Mouse (Mus musculus): ENCODE measurements around the gene Scrn3. TPM values are rescaled to one million over a fixed set of nuclear protein-coding genes. Genes with fewer than 3 reads are reported as not detected.

Scrn3 gene
- polyA plus RNA-seq, 1 experiment from 2014 or later = 11.7 TPM

- Histone ChIP-seq H3K4me3 (ENCODE audit: low read depth, low read length) (no peak overlapping the region), H3K27me3 (ENCODE audit: control insufficient read depth, insufficient read depth, low read length) (no peaks in the 10 kb centered on the region), H3K4me1 (ENCODE audit: control insufficient read depth, insufficient read depth, low read length) (no peaks in the 10 kb centered on the region), H3K36me3 (ENCODE audit: control insufficient read depth, insufficient read depth, low read length) (0 out of 2 replicates have a peak, but pooled peaks cover 2% of the 10 kb centered on the region), H3K4me2 (no peak overlapping the region), H3K9ac (ENCODE audit: low read length) (no peak overlapping the region), H3K9me3 (ENCODE audit: control insufficient read depth, low read length) (no peaks in the 10 kb centered on the region), H3K27ac (ENCODE audit: low read depth, low read length) (no peak overlapping the region)
- DNase-seq (ENCODE audit: low spot score, missing footprints) (no peak), ATAC-seq (ENCODE audit: low FRiP score) (no peak)
- 97% methylated on average over 1 of the region's 1 CpGs for WGBS
Measured at GRCm38 (mm10) chr2:73301979-73302378, 10.4 kb upstream of the Scrn3 start.

DNA sequence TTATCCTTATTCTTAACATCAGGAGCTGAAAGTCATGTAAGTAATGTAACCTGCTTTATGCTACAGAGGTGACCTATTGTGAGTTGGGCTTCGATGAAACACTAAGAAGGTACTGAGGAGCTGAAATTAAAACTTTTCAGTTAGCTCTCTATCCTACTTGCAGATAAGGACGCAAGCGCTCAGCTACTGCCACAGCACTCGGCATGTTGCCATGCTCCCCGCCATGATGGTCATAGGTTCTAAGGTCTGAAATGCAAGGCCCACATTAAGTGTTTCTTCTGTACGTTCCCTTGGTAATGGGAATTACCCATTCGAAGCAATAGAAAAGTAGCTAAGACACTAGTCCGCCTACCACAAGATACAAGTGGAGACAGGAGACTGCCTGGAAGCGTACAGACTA, 9.7 kb upstream of the Scrn3 start:
- ATAC-seq (ENCODE audit: low FRiP score) (no peak), DNase-seq (ENCODE audit: low spot score, missing footprints) (no peak)
- Histone ChIP-seq H3K4me2 (no peak overlapping the region), H3K9ac (ENCODE audit: low read length) (no peak overlapping the region), H3K36me3 (ENCODE audit: control insufficient read depth, insufficient read depth, low read length) (0 out of 2 replicates have a peak, but pooled peaks cover 2% of the 10 kb centered on the region), H3K27me3 (ENCODE audit: control insufficient read depth, insufficient read depth, low read length) (no peaks in the 10 kb centered on the region), H3K9me3 (ENCODE audit: control insufficient read depth, low read length) (no peaks in the 10 kb centered on the region), H3K27ac (ENCODE audit: low read depth, low read length) (no peak overlapping the region), H3K4me1 (ENCODE audit: control insufficient read depth, insufficient read depth, low read length) (no peaks in the 10 kb centered on the region), H3K4me3 (ENCODE audit: low read depth, low read length) (no peak overlapping the region)
- 93% methylated on average over 9 of the region's 9 CpGs for WGBS

DNA sequence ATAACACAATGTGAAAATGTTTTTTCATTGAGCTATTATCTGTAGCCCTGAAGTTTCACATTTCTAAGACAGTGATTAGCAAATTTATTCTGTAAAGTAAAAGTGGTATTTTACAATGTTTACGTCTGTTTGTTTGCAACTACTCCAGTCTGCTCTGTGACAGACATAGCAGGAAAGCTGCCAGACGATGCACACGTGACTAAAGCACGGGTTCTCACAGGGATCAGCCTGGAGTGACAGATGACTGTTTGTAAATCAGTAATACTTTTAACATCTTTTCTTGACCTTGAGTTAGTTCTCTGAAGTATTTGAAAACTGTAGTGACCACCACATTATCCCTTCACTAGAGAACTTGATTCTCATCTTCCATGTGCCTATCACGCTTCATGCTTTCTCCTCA, 7.9 kb upstream of the Scrn3 start:
- Histone ChIP-seq H3K36me3 (ENCODE audit: control insufficient read depth, insufficient read depth, low read length) (0 out of 2 replicates have a peak, but pooled peaks cover 2% of the 10 kb centered on the region), H3K4me2 (no peak overlapping the region), H3K9ac (ENCODE audit: low read length) (no peak overlapping the region), H3K27me3 (ENCODE audit: control insufficient read depth, insufficient read depth, low read length) (no peaks in the 10 kb centered on the region), H3K9me3 (ENCODE audit: control insufficient read depth, low read length) (no peaks in the 10 kb centered on the region), H3K4me3 (ENCODE audit: low read depth, low read length) (no peak overlapping the region), H3K27ac (ENCODE audit: low read depth, low read length) (no peak overlapping the region), H3K4me1 (ENCODE audit: control insufficient read depth, insufficient read depth, low read length) (no peaks in the 10 kb centered on the region)
- DNase-seq (ENCODE audit: low spot score, missing footprints) = no peak
- 92% methylated on average over 5 of the region's 5 CpGs for WGBS
- no peak for ATAC-seq (ENCODE audit: low FRiP score)

DNA sequence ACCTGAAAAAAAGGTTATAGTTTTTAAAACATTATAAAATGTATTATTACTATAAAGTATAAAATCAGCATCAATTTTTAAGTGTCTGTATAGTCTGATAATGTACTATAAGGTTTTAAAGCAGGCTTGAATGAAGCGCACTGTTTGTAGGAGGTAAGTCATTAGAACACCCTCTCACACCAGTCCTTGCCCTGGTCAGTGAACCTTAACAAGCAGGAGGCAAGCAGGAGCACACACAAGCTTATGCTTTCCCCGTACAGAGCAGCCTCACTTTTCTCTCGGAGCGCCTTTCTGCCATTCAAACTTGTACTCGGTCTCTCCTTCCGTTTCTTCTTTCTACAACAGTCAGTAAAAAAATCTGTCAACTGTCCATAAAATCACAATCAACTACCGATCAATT, 6.4 kb upstream of the Scrn3 start:
- Histone ChIP-seq H3K9ac (ENCODE audit: low read length) (no peak overlapping the region), H3K36me3 (ENCODE audit: control insufficient read depth, insufficient read depth, low read length) (0 out of 2 replicates have a peak, but pooled peaks cover 2% of the 10 kb centered on the region), H3K27me3 (ENCODE audit: control insufficient read depth, insufficient read depth, low read length) (no peaks in the 10 kb centered on the region), H3K4me3 (ENCODE audit: low read depth, low read length) (no peak overlapping the region), H3K4me1 (ENCODE audit: control insufficient read depth, insufficient read depth, low read length) (no peaks in the 10 kb centered on the region), H3K9me3 (ENCODE audit: control insufficient read depth, low read length) (no peaks in the 10 kb centered on the region), H3K27ac (ENCODE audit: low read depth, low read length) (no peak overlapping the region), H3K4me2 (no peak overlapping the region)
- WGBS = 91% methylated on average over 7 of the region's 7 CpGs
- ATAC-seq (ENCODE audit: low FRiP score) (no peak), DNase-seq (ENCODE audit: low spot score, missing footprints) (no peak)

DNA sequence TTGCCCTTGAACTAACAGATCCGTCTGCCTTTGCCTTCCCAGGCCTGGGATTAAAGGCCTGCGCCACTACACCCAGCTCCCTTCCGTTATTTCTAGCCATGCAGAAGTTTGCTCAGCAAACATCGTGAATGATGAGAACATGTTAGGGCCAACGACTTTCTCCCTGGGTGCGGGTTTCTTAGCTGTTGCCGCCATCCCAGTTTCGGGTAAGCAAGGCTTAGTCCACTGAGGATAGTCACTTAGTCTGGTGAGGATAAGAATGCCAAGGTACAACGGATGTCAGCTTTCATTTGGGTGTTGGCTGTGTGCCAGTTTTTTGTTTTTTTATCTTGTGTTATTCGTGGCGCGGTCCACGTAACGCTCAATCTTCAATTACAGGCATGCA, 708 bp downstream of the Scrn3 start:
- peak; percentile 92 for DNase-seq (ENCODE audit: low spot score, missing footprints)
- Histone ChIP-seq H3K36me3 (ENCODE audit: control insufficient read depth, insufficient read depth, low read length) (no peaks in the 10 kb centered on the region), H3K27ac (ENCODE audit: low read depth, low read length) (no peak overlapping the region), H3K9ac (ENCODE audit: low read length) (peak overlapping the region; percentile 65), H3K9me3 (ENCODE audit: control insufficient read depth, low read length) (no peaks in the 10 kb centered on the region), H3K4me3 (ENCODE audit: low read depth, low read length) (peak overlapping the region; percentile 82), H3K27me3 (ENCODE audit: control insufficient read depth, insufficient read depth, low read length) (no peaks in the 10 kb centered on the region), H3K4me1 (ENCODE audit: control insufficient read depth, insufficient read depth, low read length) (peaks cover 6% of the 10 kb centered on the region), H3K4me2 (peak overlapping the region; percentile 50)
- 47% methylated on average over 14 of the region's 14 CpGs for WGBS
- peak; percentile 65 for ATAC-seq (ENCODE audit: low FRiP score)

- no peak for ATAC-seq (ENCODE audit: low FRiP score)
- WGBS = 87% methylated on average over 3 of the region's 3 CpGs
- no peaks in the 10 kb centered on the region for H3K36me3 ChIP-seq (ENCODE audit: control insufficient read depth, insufficient read depth, low read length)
Measured at GRCm38 (mm10) chr2:73314311-73314710, 1.9 kb downstream of the Scrn3 start.

DNA sequence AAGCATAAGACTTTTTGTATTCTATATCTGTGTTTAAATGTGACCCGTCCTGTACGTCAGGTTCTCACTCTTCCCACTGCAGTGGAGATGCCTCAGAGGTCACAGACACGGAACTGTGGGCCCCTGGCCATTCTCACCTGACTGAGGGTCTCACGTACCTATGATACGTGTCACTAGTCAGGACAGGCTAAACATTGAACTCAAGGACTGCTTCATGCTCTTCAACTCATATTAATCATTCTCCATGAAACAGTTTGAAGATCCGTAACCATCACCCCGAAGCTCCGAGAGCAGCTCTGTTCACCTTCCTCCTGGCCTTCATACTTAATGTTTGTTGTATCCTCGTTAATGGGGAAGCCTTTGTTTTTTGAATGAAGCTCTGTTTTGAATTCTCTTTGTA, 5.0 kb downstream of the Scrn3 start:
- Histone ChIP-seq H3K9me3 (ENCODE audit: control insufficient read depth, low read length) (no peaks in the 10 kb centered on the region), H3K27ac (ENCODE audit: low read depth, low read length) (no peak overlapping the region), H3K4me2 (no peak overlapping the region), H3K4me3 (ENCODE audit: low read depth, low read length) (no peak overlapping the region), H3K36me3 (ENCODE audit: control insufficient read depth, insufficient read depth, low read length) (no peaks in the 10 kb centered on the region), H3K9ac (ENCODE audit: low read length) (no peak overlapping the region), H3K4me1 (ENCODE audit: control insufficient read depth, insufficient read depth, low read length) (0 out of 2 replicates have a peak, but pooled peaks cover 2% of the 10 kb centered on the region), H3K27me3 (ENCODE audit: control insufficient read depth, insufficient read depth, low read length) (no peaks in the 10 kb centered on the region)
- 91% methylated on average over 9 of the region's 9 CpGs for WGBS
- ATAC-seq (ENCODE audit: low FRiP score) (no peak), DNase-seq (ENCODE audit: low spot score, missing footprints) (no peak)

More at GRCm38 (mm10) chr2:73314311-73314710, 1.9 kb downstream of the Scrn3 start:
- H3K9me3 ChIP-seq (ENCODE audit: control insufficient read depth, low read length) = no peaks in the 10 kb centered on the region
- no peak for DNase-seq (ENCODE audit: low spot score, missing footprints)
- H3K4me2 ChIP-seq = no peak overlapping the region
- no peak overlapping the region for H3K9ac ChIP-seq (ENCODE audit: low read length)
- H3K27me3 ChIP-seq (ENCODE audit: control insufficient read depth, insufficient read depth, low read length) = no peaks in the 10 kb centered on the region
- peaks cover 6% of the 10 kb centered on the region for H3K4me1 ChIP-seq (ENCODE audit: control insufficient read depth, insufficient read depth, low read length)
- no peak overlapping the region for H3K4me3 ChIP-seq (ENCODE audit: low read depth, low read length)
- no peak overlapping the region for H3K27ac ChIP-seq (ENCODE audit: low read depth, low read length)

DNA sequence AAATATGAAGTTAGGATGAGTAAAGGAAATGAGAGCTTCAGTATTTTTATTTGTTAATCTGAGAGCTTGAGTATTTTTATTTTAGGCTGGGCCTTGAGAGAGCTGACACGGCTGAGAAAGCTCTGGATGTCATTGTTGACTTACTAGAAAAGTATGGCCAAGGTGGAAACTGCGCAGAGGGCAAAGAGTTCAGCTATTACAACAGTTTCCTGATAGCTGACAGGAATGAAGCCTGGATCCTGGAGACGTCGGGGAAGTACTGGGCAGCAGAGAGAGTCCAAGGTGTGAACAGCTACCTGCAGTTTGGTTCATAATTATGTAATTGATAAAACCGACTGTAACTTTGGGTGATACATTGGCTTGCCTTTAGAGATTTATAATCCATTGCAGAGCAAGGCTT, 6.8 kb downstream of the Scrn3 start:
- H3K9ac ChIP-seq (ENCODE audit: low read length) = no peak overlapping the region
- H3K4me3 ChIP-seq (ENCODE audit: low read depth, low read length) = no peak overlapping the region
- no peaks in the 10 kb centered on the region for H3K36me3 ChIP-seq (ENCODE audit: control insufficient read depth, insufficient read depth, low read length)
- WGBS = 87% methylated on average over 5 of the region's 5 CpGs
- H3K27me3 ChIP-seq (ENCODE audit: control insufficient read depth, insufficient read depth, low read length) = no peaks in the 10 kb centered on the region
- H3K27ac ChIP-seq (ENCODE audit: low read depth, low read length) = no peak overlapping the region
- DNase-seq (ENCODE audit: low spot score, missing footprints) (no peak), ATAC-seq (ENCODE audit: low FRiP score) (no peak)
- no peaks in the 10 kb centered on the region for H3K4me1 ChIP-seq (ENCODE audit: control insufficient read depth, insufficient read depth, low read length)
- H3K9me3 ChIP-seq (ENCODE audit: control insufficient read depth, low read length) = no peaks in the 10 kb centered on the region
- H3K4me2 ChIP-seq = no peak overlapping the region

DNA sequence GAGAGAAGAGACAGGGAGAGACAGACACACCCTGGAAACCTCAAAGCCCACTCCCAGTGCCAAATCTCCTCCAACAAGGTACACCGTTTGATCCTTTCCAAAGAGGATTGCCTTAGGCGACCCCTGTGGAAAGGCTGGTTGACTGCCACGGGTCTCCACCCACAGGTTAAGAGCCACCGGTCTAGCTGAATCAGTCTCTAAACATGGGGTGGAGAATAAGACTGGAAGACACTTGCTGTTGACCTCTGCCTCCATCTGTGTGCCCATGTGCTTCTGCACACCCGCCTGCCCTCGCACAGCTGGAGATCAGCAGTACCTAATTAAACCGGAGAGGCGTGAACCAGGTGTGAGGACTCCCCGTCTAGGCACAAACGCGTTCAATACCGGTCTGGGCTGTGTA, 10.6 kb downstream of the Scrn3 start:
- Histone ChIP-seq H3K4me2 (no peak overlapping the region), H3K4me1 (ENCODE audit: control insufficient read depth, insufficient read depth, low read length) (no peaks in the 10 kb centered on the region), H3K4me3 (ENCODE audit: low read depth, low read length) (no peak overlapping the region), H3K27ac (ENCODE audit: low read depth, low read length) (no peak overlapping the region), H3K9ac (ENCODE audit: low read length) (no peak overlapping the region), H3K27me3 (ENCODE audit: control insufficient read depth, insufficient read depth, low read length) (no peaks in the 10 kb centered on the region), H3K36me3 (ENCODE audit: control insufficient read depth, insufficient read depth, low read length) (no peaks in the 10 kb centered on the region), H3K9me3 (ENCODE audit: control insufficient read depth, low read length) (no peaks in the 10 kb centered on the region)
- WGBS = 77% methylated on average over 12 of the region's 12 CpGs
- DNase-seq (ENCODE audit: low spot score, missing footprints) (no peak), ATAC-seq (ENCODE audit: low FRiP score) (no peak)

DNA sequence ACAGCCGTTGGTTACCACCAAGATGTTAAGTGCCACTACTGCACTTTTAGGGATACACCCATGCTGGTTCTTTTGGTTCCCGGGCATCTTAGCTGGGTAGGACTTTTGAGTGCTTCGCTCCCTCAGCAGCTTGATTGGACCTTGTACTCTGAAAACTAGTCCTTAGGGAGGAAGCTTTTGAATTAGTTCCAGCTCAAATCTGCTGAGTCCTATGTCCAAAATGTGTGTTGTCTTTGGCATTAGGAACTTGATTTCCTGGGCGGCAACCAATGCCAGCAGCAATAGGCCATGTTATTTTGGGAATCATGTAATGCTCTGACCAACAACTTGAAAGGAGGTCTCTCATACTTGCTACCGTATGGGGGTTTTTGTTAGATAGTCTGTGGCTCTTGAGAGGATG, 13.5 kb downstream of the Scrn3 start:
- H3K4me2 ChIP-seq = no peak overlapping the region
- ATAC-seq (ENCODE audit: low FRiP score) (no peak), DNase-seq (ENCODE audit: low spot score, missing footprints) (no peak)
- no peaks in the 10 kb centered on the region for H3K4me1 ChIP-seq (ENCODE audit: control insufficient read depth, insufficient read depth, low read length)
- 86% methylated on average over 5 of the region's 5 CpGs for WGBS
- H3K9me3 ChIP-seq (ENCODE audit: control insufficient read depth, low read length) = no peaks in the 10 kb centered on the region
- no peaks in the 10 kb centered on the region for H3K27me3 ChIP-seq (ENCODE audit: control insufficient read depth, insufficient read depth, low read length)
- H3K9ac ChIP-seq (ENCODE audit: low read length) = no peak overlapping the region
- H3K27ac ChIP-seq (ENCODE audit: low read depth, low read length) = no peak overlapping the region
- H3K4me3 ChIP-seq (ENCODE audit: low read depth, low read length) = no peak overlapping the region
- H3K36me3 ChIP-seq (ENCODE audit: control insufficient read depth, insufficient read depth, low read length) = no peaks in the 10 kb centered on the region
